Mouse (Mus musculus) 3134 (cell line): ENCODE data around the gene Ccdc78.
"Not testable (repeated sequence)": the region's sequence is repeated elsewhere in the genome, so short reads cannot be mapped to it uniquely, and the experiment has no call there.

Experiments
- DNase-seq: peaks from one replicate; pipeline ENCODE4 v3.0.0-alpha.2; 2011; ENCODE audit warnings: low spot score; ENCODE audit not compliant: insufficient read length; ENCODE audit errors: extremely low read depth

The Ccdc78 gene

GRCm38 (mm10) chr17:25786280-25786679, at the start of gene Ccdc78:
Gene Ccdc78, plus strand, starts transcription at chr17:25786580.
- no peak for DNase-seq

GRCm38 (mm10) chr17:25738861-25739260, 47.5 kb upstream of the Ccdc78 start:
- no peak for DNase-seq

GRCm38 (mm10) chr17:25741471-25741870, 44.9 kb upstream of the Ccdc78 start:
- not testable (repeated sequence) for DNase-seq

GRCm38 (mm10) chr17:25743831-25744230, 42.5 kb upstream of the Ccdc78 start:
- no peak for DNase-seq

- no peak for DNase-seq
These were observed 42.1 kb upstream of the Ccdc78 start for GRCm38 (mm10) chr17:25744311-25744710.

GRCm38 (mm10) chr17:25748238-25748637, 38.1 kb upstream of the Ccdc78 start:
- no peak for DNase-seq

- DNase-seq: no peak
These were observed 37.1 kb upstream of the Ccdc78 start for GRCm38 (mm10) chr17:25749314-25749713.

- DNase-seq: peak; percentile 75
These were observed 34.9 kb upstream of the Ccdc78 start for GRCm38 (mm10) chr17:25751446-25751845.

- peak; percentile 88 for DNase-seq
These were observed 32.1 kb upstream of the Ccdc78 start, which contains the start of gene Msln for GRCm38 (mm10) chr17:25754241-25754640. Gene Msln, minus strand, starts transcription at chr17:25754378.

GRCm38 (mm10) chr17:25755086-25755485, 31.3 kb upstream of the Ccdc78 start:
- DNase-seq: no peak

- DNase-seq: peak; percentile 73
These were observed 30.6 kb upstream of the Ccdc78 start for GRCm38 (mm10) chr17:25755627-25756377.

GRCm38 (mm10) chr17:25756378-25757242, 29.8 kb upstream of the Ccdc78 start:
- peak; percentile 85 for DNase-seq

GRCm38 (mm10) chr17:25757691-25758090, 28.7 kb upstream of the Ccdc78 start:
- no peak for DNase-seq

- DNase-seq: no peak
These were observed 26.2 kb upstream of the Ccdc78 start for GRCm38 (mm10) chr17:25760148-25760547.

GRCm38 (mm10) chr17:25761561-25761970, 24.8 kb upstream of the Ccdc78 start:
- DNase-seq: no peak

- DNase-seq: no peak
These were observed 23.8 kb upstream of the Ccdc78 start for GRCm38 (mm10) chr17:25762591-25762990.

- DNase-seq: no peak
These were observed 20.5 kb upstream of the Ccdc78 start for GRCm38 (mm10) chr17:25765886-25766285.

- DNase-seq: no peak
These were observed 17.0 kb upstream of the Ccdc78 start for GRCm38 (mm10) chr17:25769331-25769730.

GRCm38 (mm10) chr17:25773549-25774120, 12.7 kb upstream of the Ccdc78 start, which contains the start of gene Narfl:
Gene Narfl, plus strand, starts transcription at chr17:25773776.
- peak; percentile 90 for DNase-seq

GRCm38 (mm10) chr17:25775318-25776062, 10.9 kb upstream of the Ccdc78 start:
- no peak for DNase-seq
